Mouse (Mus musculus): ENCODE results near the gene Eif4a3.

DNA sequence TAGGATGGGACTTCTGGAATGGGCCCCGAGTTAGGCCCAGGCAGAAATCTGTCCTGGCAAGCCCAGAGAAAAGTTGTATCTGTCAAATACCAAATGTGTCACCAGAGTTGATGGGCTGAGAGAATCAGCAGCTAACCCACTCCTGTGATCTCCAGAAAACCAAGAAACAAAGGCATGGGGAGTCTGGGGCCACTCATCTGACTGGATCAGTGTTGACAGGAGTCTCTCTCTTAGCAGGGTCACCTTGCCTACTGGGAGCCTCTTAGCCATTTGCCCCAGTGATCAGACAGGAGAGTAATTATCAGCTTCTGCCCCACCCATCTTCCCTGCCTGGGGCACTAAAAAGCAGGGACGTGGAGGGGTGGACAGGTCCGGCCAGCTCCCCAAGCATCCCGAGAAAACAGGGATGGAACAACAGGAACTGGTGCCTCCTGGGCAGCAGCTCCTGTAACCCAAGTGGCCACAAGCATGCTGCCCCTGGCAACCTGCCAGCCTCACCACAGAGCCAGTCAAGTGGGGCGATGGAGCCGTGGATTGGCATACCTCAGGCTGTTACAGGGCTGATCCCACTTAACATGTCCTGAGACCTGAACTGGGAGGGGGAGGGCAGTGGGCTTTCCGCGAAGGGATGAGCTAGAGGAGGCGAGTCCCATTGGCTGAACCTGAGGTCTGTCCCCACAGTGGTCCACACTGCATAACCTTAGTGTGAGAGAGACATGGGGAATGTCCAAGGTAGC lies 13.9 kb downstream of the Eif4a3 start:
- no peak for TF ChIP-seq TAL1 (IDR thresholded peaks at IDR 0.05; ENCODE audit: low read length)
- TF ChIP-seq GATA1 (IDR thresholded peaks at IDR 0.05; ENCODE audit: low read length): no peak
